Mouse (Mus musculus) lung, adult 2 months (tissue): ENCODE measurements around the gene Herc2.

Source experiments
- CTCF ChIP-seq: fragments of 200-500 bp; IDR thresholded peaks from 2 replicates; pipeline ENCODE4 v1.5.1; 2011; ENCODE audit warnings: mild to moderate bottlenecking, low read length, control low read depth; ENCODE audit not compliant: insufficient read depth
- POLR2A ChIP-seq: fragments of 200-500 bp; IDR thresholded peaks from 2 replicates; pipeline ENCODE4 v1.6.1; 2011; ENCODE audit warnings: low read depth, mild to moderate bottlenecking, control low read depth, low read length, borderline replicate concordance; ENCODE audit errors: extremely low read depth

DNA sequence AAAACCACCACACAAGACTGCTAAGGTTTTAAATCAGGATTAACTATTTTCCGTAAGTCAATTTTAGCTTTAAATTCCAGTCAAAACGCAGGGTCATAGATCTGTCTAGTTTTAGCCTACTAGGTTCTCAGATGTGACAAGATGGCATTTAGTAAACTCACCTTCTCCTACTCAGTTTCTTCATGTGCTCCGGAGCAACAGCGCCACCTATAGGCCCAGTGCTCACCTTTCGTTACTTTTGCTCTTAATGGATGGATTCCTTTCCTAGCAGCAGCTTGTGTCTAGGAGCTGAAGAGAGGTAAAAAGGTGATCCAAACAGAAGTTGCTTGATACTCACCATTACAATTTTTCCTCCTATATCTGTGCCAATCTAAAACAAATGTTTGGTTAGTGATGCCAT is 7.6 kb upstream of the Herc2 start:
- TF ChIP-seq CTCF (peak; percentile 92), POLR2A (no peak)
